Mouse (Mus musculus): ENCODE measurements around the gene Hipk1.

Hipk1 gene

GRCm38 (mm10) chr3:103715762-103716693 lies 75.3 kb downstream of the Hipk1 start:
- no peak for DNase-seq (ENCODE audit: low spot score)

- DNase-seq (ENCODE audit: low spot score) = peak; percentile 24
Observed at GRCm38 (mm10) chr3:103714942-103715341, 76.4 kb downstream of the Hipk1 start.

DNA sequence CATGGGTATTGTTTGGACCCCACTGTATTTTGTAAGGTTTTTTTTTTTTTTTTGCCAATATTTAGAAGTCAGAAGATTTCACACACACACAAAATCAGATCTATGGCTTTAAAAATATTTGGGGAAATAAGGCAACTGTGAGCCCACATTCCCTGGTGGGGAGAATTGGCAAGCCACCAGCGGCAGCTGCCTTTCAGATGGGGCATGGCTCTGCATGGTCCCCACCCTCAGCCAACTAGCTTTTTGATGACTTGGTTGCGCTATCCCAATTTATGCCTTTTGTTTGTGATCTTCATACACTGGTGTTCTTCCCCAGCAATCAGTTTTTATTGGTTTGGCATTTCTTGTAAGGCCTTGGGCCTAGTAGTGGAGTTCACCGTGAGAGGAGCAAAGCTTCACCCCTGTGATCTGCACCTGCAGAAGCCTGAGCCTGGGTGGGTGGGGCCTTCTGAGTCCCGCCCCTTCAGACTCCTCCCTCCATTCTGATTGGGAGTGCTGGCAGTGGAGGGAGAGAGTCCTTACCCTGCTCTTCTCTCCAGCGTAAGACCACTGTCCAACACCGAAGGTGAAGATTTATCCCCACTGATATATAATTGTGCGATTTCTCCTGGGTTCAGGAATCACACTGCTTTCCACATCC lies 77.0 kb downstream of the Hipk1 start:
- no peak for DNase-seq (ENCODE audit: low spot score)

DNA sequence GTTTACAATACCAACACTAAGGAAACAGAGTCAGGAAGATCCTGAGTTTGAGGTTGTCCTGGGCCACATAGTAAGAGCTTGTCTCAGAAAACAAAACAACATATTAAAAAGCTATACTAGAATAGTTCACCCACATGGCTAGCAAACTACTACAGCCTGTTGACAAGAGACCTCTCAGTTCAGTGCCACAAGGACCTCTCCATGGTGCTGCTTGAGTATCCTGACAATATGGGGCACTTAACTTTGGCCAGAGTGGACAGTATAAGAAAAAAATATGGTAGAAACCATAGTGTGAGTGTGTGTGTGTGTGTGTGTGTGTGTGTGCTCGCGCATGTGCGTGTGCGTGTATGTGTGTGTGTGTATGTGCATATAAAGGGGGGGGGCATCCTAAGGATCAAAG lies 79.2 kb downstream of the Hipk1 start:
- DNase-seq (ENCODE audit: low spot score) = no peak

DNA sequence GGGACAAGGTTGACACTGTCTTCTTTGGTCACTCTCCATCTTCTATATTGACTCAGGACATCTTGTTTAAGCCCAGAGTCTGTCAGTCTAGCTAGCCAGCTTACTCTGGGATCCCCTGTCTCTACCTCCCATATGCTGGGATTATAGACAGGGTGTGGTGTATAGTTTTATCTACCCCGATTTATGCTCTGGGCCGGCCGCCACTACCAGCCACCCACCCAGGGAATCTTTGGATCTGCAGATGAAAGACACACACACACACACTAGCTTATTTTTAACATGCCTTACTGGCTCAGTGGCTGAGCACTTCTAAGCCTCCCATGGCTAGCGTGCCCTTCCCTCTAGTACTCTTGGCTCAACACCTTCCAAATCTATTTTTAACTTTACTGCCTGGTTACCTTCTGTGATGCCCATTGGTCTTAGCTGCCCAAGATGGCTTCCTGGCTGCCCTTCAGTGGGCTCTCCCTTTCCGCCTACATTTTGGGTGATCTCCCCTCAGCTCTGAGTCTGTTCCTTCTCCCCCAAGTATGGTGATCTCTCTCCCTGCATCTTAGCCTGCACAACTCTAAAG lies 81.8 kb downstream of the Hipk1 start:
- DNase-seq (ENCODE audit: low spot score) = no peak

- DNase-seq (ENCODE audit: low spot score) = no peak
Observed at GRCm38 (mm10) chr3:103705426-103705825, 85.9 kb downstream of the Hipk1 start.

DNA sequence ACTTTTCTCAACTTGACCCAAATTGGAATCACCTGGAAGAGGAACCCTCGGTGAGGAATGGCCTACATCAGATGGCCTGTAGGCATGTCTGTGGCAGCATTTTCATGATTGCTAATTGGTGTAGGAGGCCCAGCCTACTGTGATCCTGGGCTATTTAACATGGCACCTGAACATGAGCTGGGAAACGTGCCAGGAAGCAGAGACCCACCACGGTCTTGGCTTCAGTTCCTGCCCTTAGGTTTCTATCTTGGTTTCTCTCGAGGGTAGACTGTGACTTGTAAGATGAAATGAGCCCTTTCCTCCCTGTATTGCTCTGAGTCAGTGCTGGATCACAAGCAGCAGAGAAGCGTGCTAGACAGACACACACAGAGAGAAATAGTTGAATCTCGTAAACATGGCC lies 86.7 kb downstream of the Hipk1 start:
- DNase-seq (ENCODE audit: low spot score) = no peak

GRCm38 (mm10) chr3:103696388-103696925 lies 94.9 kb downstream of the Hipk1 start:
- no peak for DNase-seq (ENCODE audit: low spot score)

- no peak for DNase-seq (ENCODE audit: low spot score)
Observed at GRCm38 (mm10) chr3:103695556-103695955, 95.8 kb downstream of the Hipk1 start.

DNA sequence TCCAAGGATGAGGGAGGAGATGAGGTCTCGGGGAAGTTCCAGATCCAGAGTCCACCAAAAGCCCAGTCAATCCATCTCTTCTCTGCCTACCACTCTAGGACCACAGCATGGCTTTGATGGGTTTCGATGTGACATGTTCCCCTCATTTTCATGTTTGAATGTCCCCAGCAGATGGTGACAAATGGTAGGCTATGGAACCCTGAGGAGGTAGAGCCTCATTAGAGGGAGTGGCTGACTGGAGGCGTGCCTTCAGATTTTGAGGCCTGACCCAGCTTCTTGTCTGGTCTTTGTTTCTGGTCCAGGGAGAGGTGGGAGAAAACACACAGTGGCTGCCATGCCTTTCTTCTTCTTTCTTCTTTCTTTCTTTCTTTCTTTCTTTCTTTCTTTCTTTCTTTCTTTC lies 100.9 kb downstream of the Hipk1 start:
- peak; percentile 6 for DNase-seq (ENCODE audit: low spot score)
